Mouse (Mus musculus) stomach, postnatal 0 days (tissue): ENCODE results near the gene Siah2. TPM values are rescaled to one million over a fixed set of nuclear protein-coding genes. Genes with fewer than 3 reads are reported as not detected.
A peak's percentile ranks its signal among the peaks of the same experiment; 100 is the strongest.

ENCODE experiments used
- ATAC-seq: fragments of 200-750 bp; cut with Nextera tagmentation; 2 replicates; pipeline ENCODE4 v1.8.0; 2017; ENCODE audit not compliant: low FRiP score, low TSS enrichment
- DNase-seq: peaks from one replicate; pipeline ENCODE4 v3.0.0-alpha.2; 2016; ENCODE audit warnings: low spot score
- H3K27ac ChIP-seq: fragments of 300-500 bp; sonication (generic); replicated peaks from 2 replicates; pipeline ENCODE4 v1.5.1; 2014; ENCODE audit warnings: mild to moderate bottlenecking, control low read depth
- H3K27me3 ChIP-seq: fragments of 300-500 bp; sonication (generic); 2 replicates; pipeline ENCODE4 v1.6.1; 2014; ENCODE audit warnings: low read length; ENCODE audit not compliant: control insufficient read depth, insufficient read depth
- H3K36me3 ChIP-seq: fragments of 300-500 bp; sonication (generic); 2 replicates; pipeline ENCODE4 v1.6.1; 2014; ENCODE audit warnings: low read length, mixed read lengths; ENCODE audit not compliant: control insufficient read depth, insufficient read depth
- H3K4me1 ChIP-seq: fragments of 300-500 bp; sonication (generic); replicated peaks from 2 replicates; pipeline ENCODE4 v1.6.1; 2014; ENCODE audit warnings: antibody characterized with exemption; ENCODE audit not compliant: control insufficient read depth, insufficient read depth
- H3K4me2 ChIP-seq: fragments of 300-500 bp; sonication (generic); replicated peaks from 2 replicates; pipeline ENCODE4 v1.6.1; 2014; ENCODE audit warnings: low read depth, mild to moderate bottlenecking, control low read depth, moderate library complexity
- H3K4me3 ChIP-seq: fragments of 300-500 bp; sonication (generic); 2 replicates; pipeline ENCODE4 v1.5.1; 2014; ENCODE audit warnings: low read depth, low read length, control low read depth
- H3K9ac ChIP-seq: fragments of 300-500 bp; sonication (generic); 2 replicates; pipeline ENCODE4 v1.6.1; 2014; ENCODE audit warnings: mild to moderate bottlenecking, low read length, control low read depth, mixed read lengths
- H3K9me3 ChIP-seq: fragments of 300-500 bp; sonication (generic); 2 replicates; pipeline ENCODE4 v1.6.1; 2016; ENCODE audit warnings: low read length; ENCODE audit not compliant: control insufficient read depth
- CTCF ChIP-seq: IDR thresholded peaks from 2 replicates; pipeline ENCODE4 v1.5.1; 2016; ENCODE audit warnings: antibody characterized with exemption, low read depth, mild to moderate bottlenecking, moderate library complexity
- EP300 ChIP-seq: optimal IDR thresholded peaks from 2 replicates; pipeline ENCODE3; 2016; ENCODE audit warnings: antibody characterized with exemption
- WGBS: fragments of 180-500 bp; shearing (Covaris S2); extraction: QIAGEN DNeasy Blood & Tissue Kit; methylation state at CpG from one replicate; pipeline ENCODE4 v1.1.7; 2014; 5-methylcytosine and 5-hydroxymethylcytosine counted together
- polyA plus RNA-seq: library from polyadenylated mRNA; unstranded; fragments of >200 nt; fragmentation: Nextera tagmentation; extraction: Ambion mirVana; gene quantifications from 2 replicates; pipeline ENCODE4 v1.2.1, GENCODE M21; 2015

Siah2 gene
- polyA plus RNA-seq, 1 experiment from 2014 or later, result 4.4 TPM

- WGBS, result 55% methylated on average over 17 of the region's 17 CpGs
- no peak overlapping the region for H3K4me2 ChIP-seq
- DNase-seq, result peak; percentile 47
Observed at GRCm38 (mm10) chr3:58655362-58656130, 36.7 kb downstream of the Siah2 start.

GRCm38 (mm10) chr3:58653907-58654306 lies 38.3 kb downstream of the Siah2 start:
- TF ChIP-seq EP300 (no peak), CTCF (peak; percentile 59)
- Histone ChIP-seq H3K4me3 (no peak overlapping the region), H3K9me3 (no peaks in the 10 kb centered on the region), H3K27me3 (no peaks in the 10 kb centered on the region), H3K27ac (no peak overlapping the region), H3K9ac (no peak overlapping the region), H3K4me1 (no peaks in the 10 kb centered on the region), H3K4me2 (no peak overlapping the region), H3K36me3 (no peaks in the 10 kb centered on the region)
- peak; percentile 19 for DNase-seq
- no peak for ATAC-seq
- 57% methylated on average over 5 of the region's 5 CpGs for WGBS

More at GRCm38 (mm10) chr3:58655362-58656130, 36.7 kb downstream of the Siah2 start:
- Histone ChIP-seq H3K27me3 (no peaks in the 10 kb centered on the region), H3K9ac (no peak overlapping the region), H3K4me1 (no peaks in the 10 kb centered on the region), H3K4me3 (no peak overlapping the region), H3K27ac (no peak overlapping the region), H3K36me3 (no peaks in the 10 kb centered on the region), H3K9me3 (no peaks in the 10 kb centered on the region)
- no peak for TF ChIP-seq EP300
- TF ChIP-seq CTCF, result peak; percentile 92
- 0 out of 2 replicates have a peak, but pooled peaks have one; percentile 35 for ATAC-seq

GRCm38 (mm10) chr3:58650328-58650727 lies 41.9 kb downstream of the Siah2 start:
- Histone ChIP-seq H3K9ac (no peak overlapping the region), H3K4me1 (no peaks in the 10 kb centered on the region), H3K36me3 (no peaks in the 10 kb centered on the region), H3K4me3 (no peak overlapping the region), H3K27me3 (no peaks in the 10 kb centered on the region), H3K9me3 (no peaks in the 10 kb centered on the region), H3K27ac (no peak overlapping the region), H3K4me2 (no peak overlapping the region)
- TF ChIP-seq EP300, result no peak
- TF ChIP-seq CTCF, result no peak
- no peak for DNase-seq
- 58% methylated on average over 4 of the region's 4 CpGs for WGBS
- ATAC-seq, result no peak

DNA sequence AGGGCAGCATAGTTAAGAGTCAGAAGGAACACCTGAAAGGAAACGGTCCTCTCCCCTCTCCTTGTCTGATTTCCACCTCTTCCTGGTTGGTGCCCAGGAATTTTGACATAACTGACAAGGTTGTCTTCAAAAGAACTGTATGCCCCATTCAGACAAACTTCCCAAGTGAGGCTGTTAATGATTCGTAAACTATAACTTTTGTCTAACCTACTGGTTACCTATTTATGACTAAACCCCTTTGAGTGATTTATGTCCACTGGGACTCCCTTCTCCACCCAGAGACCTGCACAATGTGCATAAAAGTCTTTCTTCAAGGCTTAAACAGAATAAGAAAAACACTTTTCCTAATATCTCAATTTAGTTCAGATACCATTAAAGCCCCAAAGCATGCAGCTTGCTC lies 45.0 kb downstream of the Siah2 start:
- no peaks in the 10 kb centered on the region for H3K9me3 ChIP-seq
- no peak overlapping the region for H3K4me2 ChIP-seq
- H3K9ac ChIP-seq, result no peak overlapping the region
- H3K27ac ChIP-seq, result no peak overlapping the region
- no peaks in the 10 kb centered on the region for H3K36me3 ChIP-seq
- no peak for ATAC-seq
- TF ChIP-seq CTCF (no peak), EP300 (no peak)
- no peaks in the 10 kb centered on the region for H3K4me1 ChIP-seq
- no peaks in the 10 kb centered on the region for H3K27me3 ChIP-seq
- H3K4me3 ChIP-seq, result no peak overlapping the region
- 60% methylated on average over 2 of the region's 2 CpGs for WGBS
- no peak for DNase-seq

DNA sequence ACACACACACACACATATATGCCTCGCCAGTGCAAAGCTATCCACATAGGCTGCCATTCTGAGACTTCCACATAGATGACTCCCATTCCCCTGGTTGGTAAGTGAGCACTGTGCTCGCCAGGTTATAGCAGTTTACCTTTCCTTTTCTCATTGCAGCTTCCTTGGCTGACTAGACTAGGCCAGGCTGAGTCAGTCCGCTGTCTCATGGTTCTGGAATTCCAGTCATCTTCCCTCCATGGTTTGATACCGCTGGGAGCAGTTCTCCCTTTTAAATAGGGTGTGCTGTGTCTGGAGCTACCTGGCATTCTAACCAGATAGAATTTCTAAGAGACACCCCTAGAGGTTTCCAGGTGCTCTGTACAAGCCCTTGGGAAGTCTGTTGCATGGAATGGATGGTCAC lies 46.0 kb downstream of the Siah2 start:
- H3K4me3 ChIP-seq, result no peak overlapping the region
- TF ChIP-seq EP300 (no peak), CTCF (no peak)
- DNase-seq (no peak), ATAC-seq (no peak)
- no peak overlapping the region for H3K4me2 ChIP-seq
- WGBS, result 71% methylated on average over 4 of the region's 4 CpGs
- H3K27ac ChIP-seq, result no peak overlapping the region
- H3K4me1 ChIP-seq, result no peaks in the 10 kb centered on the region
- H3K27me3 ChIP-seq, result no peaks in the 10 kb centered on the region
- no peak overlapping the region for H3K9ac ChIP-seq
- H3K9me3 ChIP-seq, result no peaks in the 10 kb centered on the region
- no peaks in the 10 kb centered on the region for H3K36me3 ChIP-seq
